Mouse (Mus musculus): Measurements from ENCODE around the gene Tram2. TPM values are rescaled to one million over a fixed set of nuclear protein-coding genes. Genes with fewer than 3 reads are reported as not detected.

The Tram2 gene
- polyA plus RNA-seq, 1 experiment from 2014 or later = 7.2 TPM

- H3K9me3 ChIP-seq (replicated peaks; ENCODE audit: low read length) = no peaks in the 10 kb centered on the region
- 90% methylated on average over 14 of the region's 14 CpGs for WGBS
- H3K36me3 ChIP-seq (ENCODE audit: insufficient read depth, low read length) = peaks cover 47% of the 10 kb centered on the region
- H3K4me2 ChIP-seq (ENCODE audit: low read length) = no peak overlapping the region
- H3K9ac ChIP-seq (ENCODE audit: low read depth, low read length) = no peak overlapping the region
- H3K27ac ChIP-seq = no peak overlapping the region
- no peak overlapping the region for H3K4me3 ChIP-seq (replicated peaks; ENCODE audit: low read depth, low read length)
- H3K27me3 ChIP-seq (ENCODE audit: insufficient read depth, low read length) = no peaks in the 10 kb centered on the region
- no peak for DNase-seq (ENCODE audit: low spot score)
- 0 out of 2 replicates have a peak, but pooled peaks have one; percentile 8 for ATAC-seq (replicated peaks; ENCODE audit: low FRiP score, low read depth)
- 0 out of 2 replicates have a peak, but pooled peaks cover 4% of the 10 kb centered on the region for H3K4me1 ChIP-seq (replicated peaks; ENCODE audit: insufficient read depth, low read length)
- no peak for TF ChIP-seq CTCF (IDR thresholded peaks at IDR 0.05; ENCODE audit: low read depth)
Measured at GRCm38 (mm10) chr1:21002246-21003142, 76.5 kb downstream of the Tram2 start.

- Histone ChIP-seq H3K4me3 (replicated peaks; ENCODE audit: low read depth, low read length) (no peak overlapping the region), H3K4me2 (ENCODE audit: low read length) (no peak overlapping the region), H3K9me3 (replicated peaks; ENCODE audit: low read length) (no peaks in the 10 kb centered on the region), H3K36me3 (ENCODE audit: insufficient read depth, low read length) (peaks cover 24% of the 10 kb centered on the region), H3K27me3 (ENCODE audit: insufficient read depth, low read length) (no peaks in the 10 kb centered on the region), H3K4me1 (replicated peaks; ENCODE audit: insufficient read depth, low read length) (peaks cover 4% of the 10 kb centered on the region; the same call in 1 of the 2 replicates), H3K27ac (peak overlapping the region; percentile 28; the same call in 1 of the 2 replicates), H3K9ac (ENCODE audit: low read depth, low read length) (no peak overlapping the region)
- DNase-seq (ENCODE audit: low spot score) (peak; percentile 36), ATAC-seq (replicated peaks; ENCODE audit: low FRiP score, low read depth) (0 out of 2 replicates have a peak, but pooled peaks have one; percentile 33)
- TF ChIP-seq CTCF (IDR thresholded peaks at IDR 0.05; ENCODE audit: low read depth) = no peak
- 50% methylated on average over 13 of the region's 13 CpGs for WGBS
Measured at GRCm38 (mm10) chr1:20997881-20998389, 81.1 kb downstream of the Tram2 start.

DNA sequence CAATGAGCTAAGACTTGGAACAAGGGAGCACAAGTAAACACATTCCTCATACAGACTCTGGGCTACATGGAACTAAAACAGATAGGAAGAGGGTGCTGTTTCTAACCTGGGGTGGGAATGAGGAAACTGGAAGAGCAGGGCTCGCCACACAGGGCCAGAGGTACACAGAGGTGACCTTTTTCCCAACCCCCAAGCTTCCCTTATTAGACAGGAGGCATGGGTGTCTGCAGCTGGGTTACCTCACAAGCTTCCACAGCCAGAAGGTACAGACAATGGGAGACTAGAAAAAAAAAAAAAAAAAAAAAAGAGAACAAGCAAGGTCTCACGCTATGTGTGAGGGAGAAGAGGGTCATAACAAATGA is 81.7 kb downstream of the Tram2 start:
- Histone ChIP-seq H3K27ac (no peak overlapping the region), H3K9me3 (replicated peaks; ENCODE audit: low read length) (no peaks in the 10 kb centered on the region), H3K4me3 (replicated peaks; ENCODE audit: low read depth, low read length) (no peak overlapping the region), H3K4me1 (replicated peaks; ENCODE audit: insufficient read depth, low read length) (peaks cover 4% of the 10 kb centered on the region; the same call in 1 of the 2 replicates), H3K27me3 (ENCODE audit: insufficient read depth, low read length) (no peaks in the 10 kb centered on the region), H3K4me2 (ENCODE audit: low read length) (no peak overlapping the region), H3K9ac (ENCODE audit: low read depth, low read length) (no peak overlapping the region), H3K36me3 (ENCODE audit: insufficient read depth, low read length) (peaks cover 18% of the 10 kb centered on the region)
- WGBS = 60% methylated on average over 2 of the region's 2 CpGs
- TF ChIP-seq CTCF (IDR thresholded peaks at IDR 0.05; ENCODE audit: low read depth) = no peak
- no peak for DNase-seq (ENCODE audit: low spot score)
- no peak for ATAC-seq (replicated peaks; ENCODE audit: low FRiP score, low read depth)

GRCm38 (mm10) chr1:20996603-20997327 is 82.3 kb downstream of the Tram2 start:
- WGBS = 46% methylated on average over 17 of the region's 17 CpGs

DNA sequence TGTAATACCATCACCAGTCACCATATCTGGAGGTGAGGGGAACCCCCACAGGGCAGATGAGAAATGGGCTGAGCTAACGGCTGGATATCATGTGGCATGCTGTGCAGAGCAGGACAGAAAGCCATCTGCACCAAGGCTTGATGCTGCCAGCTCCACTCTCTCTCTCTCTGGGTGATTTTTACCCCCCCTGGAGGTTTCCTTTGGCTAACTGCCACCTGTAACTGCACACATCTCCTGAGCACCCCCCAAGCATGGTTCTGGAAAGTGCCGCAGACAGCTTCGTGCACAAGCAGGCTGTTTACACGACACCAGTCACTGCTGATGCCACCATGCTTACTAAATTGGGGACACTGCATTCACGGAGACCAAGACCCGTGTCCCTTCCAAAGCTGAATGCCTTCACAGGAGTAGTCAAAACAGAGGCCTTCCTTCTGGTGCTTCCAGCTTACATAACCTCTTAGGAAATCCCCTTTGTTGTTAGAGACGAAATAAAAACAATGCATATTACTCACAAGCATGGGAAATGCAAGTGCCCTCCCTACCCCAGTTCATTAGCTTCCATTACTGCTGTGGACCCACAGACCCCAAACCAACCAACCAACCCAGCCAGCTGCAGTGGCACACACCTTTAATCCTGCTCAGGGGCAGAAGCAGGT is 83.6 kb downstream of the Tram2 start:
- Histone ChIP-seq H3K9ac (ENCODE audit: low read depth, low read length) (no peak overlapping the region), H3K4me2 (ENCODE audit: low read length) (no peak overlapping the region), H3K9me3 (replicated peaks; ENCODE audit: low read length) (no peaks in the 10 kb centered on the region), H3K27me3 (ENCODE audit: insufficient read depth, low read length) (no peaks in the 10 kb centered on the region), H3K27ac (no peak overlapping the region), H3K4me3 (replicated peaks; ENCODE audit: low read depth, low read length) (no peak overlapping the region), H3K4me1 (replicated peaks; ENCODE audit: insufficient read depth, low read length) (peaks cover 4% of the 10 kb centered on the region; the same call in 1 of the 2 replicates), H3K36me3 (ENCODE audit: insufficient read depth, low read length) (peaks cover 7% of the 10 kb centered on the region)
- ATAC-seq (replicated peaks; ENCODE audit: low FRiP score, low read depth) = no peak
- DNase-seq (ENCODE audit: low spot score) = peak; percentile 18
- TF ChIP-seq CTCF (IDR thresholded peaks at IDR 0.05; ENCODE audit: low read depth) = no peak
- 51% methylated on average over 7 of the region's 7 CpGs for WGBS

More at GRCm38 (mm10) chr1:20996603-20997327, 82.3 kb downstream of the Tram2 start:
- no peak overlapping the region for H3K9ac ChIP-seq (ENCODE audit: low read depth, low read length)
- no peak for TF ChIP-seq CTCF (IDR thresholded peaks at IDR 0.05; ENCODE audit: low read depth)
- peaks cover 12% of the 10 kb centered on the region for H3K36me3 ChIP-seq (ENCODE audit: insufficient read depth, low read length)
- peaks cover 4% of the 10 kb centered on the region; the same call in 1 of the 2 replicates for H3K4me1 ChIP-seq (replicated peaks; ENCODE audit: insufficient read depth, low read length)
- peak; percentile 53 for ATAC-seq (replicated peaks; ENCODE audit: low FRiP score, low read depth)
- no peak overlapping the region for H3K27ac ChIP-seq
- H3K9me3 ChIP-seq (replicated peaks; ENCODE audit: low read length) = no peaks in the 10 kb centered on the region
- no peaks in the 10 kb centered on the region for H3K27me3 ChIP-seq (ENCODE audit: insufficient read depth, low read length)
- H3K4me2 ChIP-seq (ENCODE audit: low read length) = no peak overlapping the region
- peak; percentile 77 for DNase-seq (ENCODE audit: low spot score)
- H3K4me3 ChIP-seq (replicated peaks; ENCODE audit: low read depth, low read length) = no peak overlapping the region

All from kidney, postnatal 0 days (tissue).